ENCODE assay signal across 13 mouse cellular contexts in genomic region chr9:58175745-58176487, GRCm38 (mm10). TPM values are rescaled to one million over a fixed set of nuclear protein-coding genes. Genes with fewer than 3 reads are reported as not detected.
DNase-seq lines count a peak whose midpoint lies in the region; ATAC-seq and TF ChIP-seq lines count a peak whose summit lies in the region.
"Had no signal": no experiment of that assay in that cellular context is flagged by ENCODE, and none has a peak within 500 bp of the region (broad histone marks: within the 10 kb centered on the region; RNA-seq: fewer than 3 reads in every experiment).

No protein-coding gene starts in this region.

- no peaks in the 10 kb centered on the region for H3K27me3 ChIP-seq in kidney, embryonic 16.5 days (ENCODE audit: insufficient read depth, low read length)
- no peaks in the 10 kb centered on the region for H3K27me3 ChIP-seq in kidney, adult 2 months (replicated peaks; ENCODE audit: control insufficient read depth, insufficient read depth, low read length)
- H3K27me3 ChIP-seq in embryonic facial prominence, embryonic 14.5 days (replicated peaks; ENCODE audit: control insufficient read depth, insufficient read depth, low read length), result no peaks in the 10 kb centered on the region
- H3K27me3 ChIP-seq in limb, embryonic 15.5 days, result no peaks in the 10 kb centered on the region
- no peaks in the 10 kb centered on the region for H3K27me3 ChIP-seq in heart, adult 2 months (ENCODE audit: control insufficient read depth, insufficient read depth, low read length)
- H3K27me3 ChIP-seq: liver, embryonic 13.5 days; midbrain, embryonic 12.5 days had no signal

- H3K79me2 ChIP-seq in heart, adult 2 months (replicated peaks; ENCODE audit: control insufficient read depth, insufficient read depth, low read length), result no peaks in the 10 kb centered on the region

- TF ChIP-seq CTCF in kidney, adult 2 months (conservative IDR thresholded peaks at IDR 0.05; ENCODE audit: insufficient read depth, insufficient read length, low read depth, low read length), result no peak
- TF ChIP-seq CTCF in heart, adult 2 months (IDR thresholded peaks at IDR 0.05), result no peak

- peak; percentile 73; the same call in 1 of the 2 replicates for ATAC-seq in kidney, embryonic 16.5 days (ENCODE audit: low FRiP score, low TSS enrichment)
- peak; percentile 37; the same call in 1 of the 2 replicates for ATAC-seq in embryonic facial prominence, embryonic 14.5 days (ENCODE audit: low read depth)
- no peak for ATAC-seq in limb, embryonic 15.5 days (ENCODE audit: insufficient number of reproducible peaks, low FRiP score, low TSS enrichment, low read depth)
- ATAC-seq: hindbrain, embryonic 16.5 days had no signal

- no peak for TF ChIP-seq POLR2A in kidney, adult 2 months (IDR thresholded peaks at IDR 0.05; ENCODE audit: low read depth, low read length)
- TF ChIP-seq POLR2A in heart, adult 2 months (IDR thresholded peaks at IDR 0.05; ENCODE audit: insufficient read depth, low read depth, low read length), result no peak

- no peak for TF ChIP-seq EP300 in heart, adult 2 months (IDR thresholded peaks at IDR 0.05; ENCODE audit: insufficient read depth, low read depth, low read length)

- intact Hi-C loops in heart, adult 2 months (cut with DNase I), result no loop called here

- no peak for DNase-seq in kidney, adult 2 months
- peak; percentile 43 for DNase-seq in NIH3T3 (ENCODE audit: low read depth)
- peak; percentile 81 for DNase-seq in embryonic facial prominence, embryonic 14.5 days (ENCODE audit: low spot score)
- DNase-seq in cerebellum, postnatal 4 days (ENCODE audit: low spot score in 2 of 2), result no peak
- DNase-seq in heart, adult 2 months, result no peak
- DNase-seq: cerebellum, adult 9-11 months; liver, embryonic 13.5 days; thymus, adult 2 months had no signal

- no peak overlapping the region for H3K9ac ChIP-seq in kidney, embryonic 16.5 days (replicated peaks; ENCODE audit: low read length)
- no peak overlapping the region for H3K9ac ChIP-seq in embryonic facial prominence, embryonic 14.5 days (ENCODE audit: low read depth, low read length)
- H3K9ac ChIP-seq in limb, embryonic 15.5 days, result no peak overlapping the region
- no peak overlapping the region for H3K9ac ChIP-seq in heart, adult 2 months (ENCODE audit: low read depth, low read length)
- H3K9ac ChIP-seq: liver, embryonic 13.5 days; midbrain, embryonic 12.5 days had no signal

- H3K27ac ChIP-seq in kidney, embryonic 16.5 days (ENCODE audit: low read length), result peak overlapping the region; percentile 22
- no peak overlapping the region for H3K27ac ChIP-seq in kidney, adult 2 months (ENCODE audit: insufficient read depth, low read depth, low read length)
- peak overlapping the region; percentile 66 for H3K27ac ChIP-seq in embryonic facial prominence, embryonic 14.5 days (replicated peaks; ENCODE audit: low read depth, low read length)
- peak overlapping the region; percentile 18; the same call in 1 of the 2 replicates for H3K27ac ChIP-seq in limb, embryonic 15.5 days
- no peak overlapping the region for H3K27ac ChIP-seq in heart, adult 2 months
- H3K27ac ChIP-seq: liver, embryonic 13.5 days; midbrain, embryonic 12.5 days had no signal

- no peaks in the 10 kb centered on the region for H3K36me3 ChIP-seq in kidney, embryonic 16.5 days (ENCODE audit: insufficient read depth, low read length)
- no peaks in the 10 kb centered on the region for H3K36me3 ChIP-seq in kidney, adult 2 months (ENCODE audit: control insufficient read depth, insufficient read depth, low read length)
- no peaks in the 10 kb centered on the region for H3K36me3 ChIP-seq in embryonic facial prominence, embryonic 14.5 days (ENCODE audit: control insufficient read depth, insufficient read depth, low read length)
- H3K36me3 ChIP-seq in limb, embryonic 15.5 days, result no peaks in the 10 kb centered on the region
- no peaks in the 10 kb centered on the region for H3K36me3 ChIP-seq in heart, adult 2 months (ENCODE audit: control insufficient read depth, insufficient read depth, low read length)
- H3K36me3 ChIP-seq: liver, embryonic 13.5 days; midbrain, embryonic 12.5 days had no signal

- no peaks in the 10 kb centered on the region for H3K9me3 ChIP-seq in kidney, embryonic 16.5 days (ENCODE audit: low read length)
- 0 out of 2 replicates have a peak, but pooled peaks cover 3% of the 10 kb centered on the region for H3K9me3 ChIP-seq in embryonic facial prominence, embryonic 14.5 days (ENCODE audit: control insufficient read depth, low read length)
- no peaks in the 10 kb centered on the region for H3K9me3 ChIP-seq in limb, embryonic 15.5 days
- H3K9me3 ChIP-seq: liver, embryonic 13.5 days; midbrain, embryonic 12.5 days had no signal

- 0 out of 2 replicates have a peak, but pooled peaks cover 9% of the 10 kb centered on the region for H3K4me1 ChIP-seq in kidney, embryonic 16.5 days (ENCODE audit: insufficient read depth, low read length)
- no peaks in the 10 kb centered on the region for H3K4me1 ChIP-seq in kidney, adult 2 months (ENCODE audit: control insufficient read depth, insufficient read depth, low read length)
- peaks cover 14% of the 10 kb centered on the region for H3K4me1 ChIP-seq in embryonic facial prominence, embryonic 14.5 days (ENCODE audit: control insufficient read depth, insufficient read depth, low read length)
- peaks cover 8% of the 10 kb centered on the region; the same call in 1 of the 2 replicates for H3K4me1 ChIP-seq in limb, embryonic 15.5 days
- no peaks in the 10 kb centered on the region for H3K4me1 ChIP-seq in heart, adult 2 months (ENCODE audit: control insufficient read depth, insufficient read depth, low read length)
- H3K4me1 ChIP-seq: liver, embryonic 13.5 days had no signal

- H3K4me3 ChIP-seq in kidney, embryonic 16.5 days (ENCODE audit: low read length), result no peak overlapping the region
- no peak overlapping the region for H3K4me3 ChIP-seq in kidney, adult 2 months (ENCODE audit: insufficient read depth, low read depth, low read length)
- H3K4me3 ChIP-seq in embryonic facial prominence, embryonic 14.5 days (ENCODE audit: low read depth, low read length), result no peak overlapping the region
- no peak overlapping the region for H3K4me3 ChIP-seq in limb, embryonic 15.5 days
- H3K4me3 ChIP-seq in heart, adult 2 months, result no peak overlapping the region
- H3K4me3 ChIP-seq: liver, embryonic 13.5 days; midbrain, embryonic 12.5 days had no signal

- H3K4me2 ChIP-seq in kidney, embryonic 16.5 days (replicated peaks; ENCODE audit: low read depth, low read length), result no peak overlapping the region
- H3K4me2 ChIP-seq in embryonic facial prominence, embryonic 14.5 days (ENCODE audit: low read depth, low read length), result no peak overlapping the region
- no peak overlapping the region for H3K4me2 ChIP-seq in limb, embryonic 15.5 days
- H3K4me2 ChIP-seq: liver, embryonic 13.5 days; midbrain, embryonic 12.5 days had no signal

- WGBS in kidney, embryonic 16.5 days, result 30% methylated on average over 5 of the region's 5 CpGs
- WGBS in kidney, adult 2 months, result 62% methylated on average over 5 of the region's 5 CpGs
- WGBS in embryonic facial prominence, embryonic 14.5 days, result 21% methylated on average over 5 of the region's 5 CpGs
- 24% methylated on average over 5 of the region's 5 CpGs for WGBS in limb, embryonic 15.5 days
- 58% methylated on average over 5 of the region's 5 CpGs for WGBS in heart, adult 2 months

RNA-seq across cellular contexts. Expression of gene Islr, which starts 28.2 kb away (rescaled TPM):
- 94.8 and 96.1 TPM in 2 replicates for polyA plus RNA-seq in kidney, embryonic 16.5 days (2015; fragmentation: Nextera tagmentation; extraction: Ambion mirVana)
- polyA plus RNA-seq in kidney, adult 2 months (2012; rRNA removed), result 32.0 and 41.7 TPM in 2 replicates
- 118 and 137 TPM in 2 replicates for polyA plus RNA-seq in embryonic facial prominence, embryonic 14.5 days (2014; fragmentation: Nextera tagmentation; extraction: Ambion mirVana)
- polyA plus RNA-seq in limb, embryonic 15.5 days (2015; fragmentation: Nextera tagmentation; extraction: Ambion mirVana), result 216 and 254 TPM in 2 replicates
- total RNA-seq in heart, adult 2 months (2021), result 10 to 100 TPM; 19.1 to 29.8 TPM
- 100.0 and 139 TPM in 2 replicates for polyA plus RNA-seq in heart, adult 2 months (2012; rRNA removed)

RNA-seq across cellular contexts. Expression of gene Islr2, which starts 28.2 kb away (rescaled TPM):
- 0.17 and 0.23 TPM in 2 replicates for polyA plus RNA-seq in kidney, embryonic 16.5 days (2015; fragmentation: Nextera tagmentation; extraction: Ambion mirVana)
- polyA plus RNA-seq in kidney, adult 2 months (2012; rRNA removed), result 0.75 and 1.7 TPM in 2 replicates
- 2.5 and 3.1 TPM in 2 replicates for polyA plus RNA-seq in embryonic facial prominence, embryonic 14.5 days (2014; fragmentation: Nextera tagmentation; extraction: Ambion mirVana)
- 0.55 and 1.5 TPM in 2 replicates for polyA plus RNA-seq in limb, embryonic 15.5 days (2015; fragmentation: Nextera tagmentation; extraction: Ambion mirVana)
- under 1 TPM; 0.57 to 0.96 TPM for total RNA-seq in heart, adult 2 months (2021)
- 0.61 and 1.8 TPM in 2 replicates for polyA plus RNA-seq in heart, adult 2 months (2012; rRNA removed)
- total RNA-seq: granulocyte monocyte progenitor cell, adult 5-6 weeks had no signal

RNA-seq across cellular contexts. Expression of gene Ccdc33, which starts 57.3 kb away (rescaled TPM):
- 0.13 and 0.21 TPM in 2 replicates for polyA plus RNA-seq in kidney, embryonic 16.5 days (2015; fragmentation: Nextera tagmentation; extraction: Ambion mirVana)
- 0.18 TPM in 1 of 2 replicates, not detected in the other for polyA plus RNA-seq in kidney, adult 2 months (2012; rRNA removed)
- 0.25 and 0.54 TPM in 2 replicates for polyA plus RNA-seq in embryonic facial prominence, embryonic 14.5 days (2014; fragmentation: Nextera tagmentation; extraction: Ambion mirVana)
- polyA plus RNA-seq in limb, embryonic 15.5 days (2015; fragmentation: Nextera tagmentation; extraction: Ambion mirVana), result not detected in 2 replicates
- not detected for total RNA-seq in heart, adult 2 months (2021)
- 1.3 TPM in 1 of 2 replicates, not detected in the other for polyA plus RNA-seq in heart, adult 2 months (2012; rRNA removed)
- total RNA-seq: granulocyte monocyte progenitor cell, adult 5-6 weeks had no signal
- polyA plus RNA-seq: liver, embryonic 13.5 days had no signal

Comparison
In these comparisons a context has a peak if more than half of its experiments do, and no peak if none do; other contexts are left out.
1. H3K27ac ChIP-seq: peak in kidney, embryonic 16.5 days (single experiment), embryonic facial prominence, embryonic 14.5 days (single experiment) and limb, embryonic 15.5 days (single experiment); none in kidney, adult 2 months (single experiment) and heart, adult 2 months (single experiment).
2. DNase-seq: peak in NIH3T3 (single experiment) and embryonic facial prominence, embryonic 14.5 days (single experiment); none in kidney, adult 2 months (single experiment), cerebellum, postnatal 4 days (0 of 2) and heart, adult 2 months (0 of 2).